Mouse (Mus musculus) erythroblast, embryonic 14.5 days (primary cell): Measurements from ENCODE around the gene Dus3l. TPM values are rescaled to one million over a fixed set of nuclear protein-coding genes. Genes with fewer than 3 reads are reported as not detected.
A peak's percentile ranks its signal among the peaks of the same experiment; 100 is the strongest.

Experiments
- H3K27me3 ChIP-seq: 2 replicates; pipeline ENCODE4 v1.6.1; 2012; ENCODE audit warnings: inconsistent platforms; ENCODE audit not compliant: control insufficient read depth
- H3K36me3 ChIP-seq: 2 replicates; pipeline ENCODE4 v1.6.1; 2012; ENCODE audit warnings: mild to moderate bottlenecking, inconsistent platforms; ENCODE audit not compliant: control insufficient read depth
- H3K4me1 ChIP-seq: 2 replicates; pipeline ENCODE4 v1.6.1; 2012; ENCODE audit warnings: inconsistent platforms; ENCODE audit not compliant: control insufficient read depth
- H3K4me3 ChIP-seq: replicated peaks from 2 replicates; pipeline ENCODE3; 2012; ENCODE audit warnings: moderate library complexity, mild to moderate bottlenecking, inconsistent platforms
- H3K9me3 ChIP-seq: 2 replicates; pipeline ENCODE4 v1.6.1; 2012; ENCODE audit warnings: low read length, inconsistent platforms, mixed read lengths; ENCODE audit not compliant: control insufficient read depth
- GATA1 ChIP-seq: IDR thresholded peaks from 2 replicates; pipeline ENCODE4 v1.6.1; 2012; ENCODE audit warnings: low read length, inconsistent platforms, mixed read lengths
- TAL1 ChIP-seq: IDR thresholded peaks from 3 replicates; pipeline ENCODE4 v1.6.1; 2012; ENCODE audit warnings: low read length, inconsistent platforms, mixed read lengths
- polyA plus RNA-seq: library from polyadenylated mRNA; stranded (reverse); fragments of >175 nt; gene quantifications from 2 replicates; pipeline ENCODE4 v1.2.3, GENCODE M21; 2012

Gene Dus3l
- polyA plus RNA-seq, 1 experiment: 2.7 TPM

GRCm38 (mm10) chr17:56769950-56770349 lies 5.4 kb downstream of the Dus3l start, which contains the start of gene Prr22:
Gene Prr22 (plus strand): TSS chr17:56770250.
- no peak for TF ChIP-seq TAL1
- no peak for TF ChIP-seq GATA1
- no peak within 1 kb of the TSS for H3K4me3 ChIP-seq
- H3K4me1 ChIP-seq: peaks cover 34% of the 10 kb centered on the region
- peaks cover 85% of the 10 kb centered on the region for H3K36me3 ChIP-seq
- H3K27me3 ChIP-seq: no peaks in the 10 kb centered on the region
- peaks cover 12% of the 10 kb centered on the region for H3K9me3 ChIP-seq

GRCm38 (mm10) chr17:56777568-56777967 lies 13.0 kb downstream of the Dus3l start:
- peaks cover 16% of the 10 kb centered on the region for H3K9me3 ChIP-seq
- peaks cover 21% of the 10 kb centered on the region for H3K4me1 ChIP-seq
- H3K4me3 ChIP-seq: no peak overlapping the region
- TF ChIP-seq GATA1 (no peak), TAL1 (no peak)
- peaks cover 92% of the 10 kb centered on the region for H3K36me3 ChIP-seq
- H3K27me3 ChIP-seq: peaks cover 3% of the 10 kb centered on the region; the same call in 1 of the 2 replicates

- Histone ChIP-seq H3K36me3 (peaks cover 95% of the 10 kb centered on the region), H3K27me3 (peaks cover 3% of the 10 kb centered on the region; the same call in 1 of the 2 replicates), H3K4me3 (no peak overlapping the region), H3K9me3 (peaks cover 16% of the 10 kb centered on the region), H3K4me1 (peaks cover 8% of the 10 kb centered on the region)
- no peak for TF ChIP-seq TAL1
- TF ChIP-seq GATA1: no peak
These were observed 14.3 kb downstream of the Dus3l start for GRCm38 (mm10) chr17:56778779-56779362.

- Histone ChIP-seq H3K27me3 (peaks cover 3% of the 10 kb centered on the region; the same call in 1 of the 2 replicates), H3K9me3 (peaks cover 12% of the 10 kb centered on the region), H3K36me3 (peaks cover 99% of the 10 kb centered on the region), H3K4me3 (no peak overlapping the region), H3K4me1 (no peaks in the 10 kb centered on the region; the same call in 1 of the 2 replicates)
- TF ChIP-seq TAL1 (no peak), GATA1 (no peak)
These were observed 15.9 kb downstream of the Dus3l start for GRCm38 (mm10) chr17:56780291-56780978.

- TF ChIP-seq GATA1 (no peak), TAL1 (no peak)
- Histone ChIP-seq H3K4me3 (no peak overlapping the region), H3K9me3 (no peaks in the 10 kb centered on the region), H3K27me3 (no peaks in the 10 kb centered on the region), H3K36me3 (peaks cover 97% of the 10 kb centered on the region), H3K4me1 (peaks cover 59% of the 10 kb centered on the region)
These were observed 24.3 kb downstream of the Dus3l start for GRCm38 (mm10) chr17:56788886-56789285.

GRCm38 (mm10) chr17:56789286-56789685 lies 24.7 kb downstream of the Dus3l start:
- no peak overlapping the region for H3K4me3 ChIP-seq
- H3K36me3 ChIP-seq: peaks cover 97% of the 10 kb centered on the region
- H3K9me3 ChIP-seq: no peaks in the 10 kb centered on the region
- H3K4me1 ChIP-seq: peaks cover 63% of the 10 kb centered on the region
- H3K27me3 ChIP-seq: no peaks in the 10 kb centered on the region
- TF ChIP-seq TAL1 (no peak), GATA1 (no peak)

GRCm38 (mm10) chr17:56792588-56792987 lies 28.0 kb downstream of the Dus3l start:
- Histone ChIP-seq H3K4me3 (no peak overlapping the region), H3K4me1 (peaks cover 72% of the 10 kb centered on the region), H3K9me3 (no peaks in the 10 kb centered on the region), H3K27me3 (no peaks in the 10 kb centered on the region), H3K36me3 (peaks cover 89% of the 10 kb centered on the region)
- TF ChIP-seq TAL1 (no peak), GATA1 (no peak)

GRCm38 (mm10) chr17:56793614-56794319 lies 29.2 kb downstream of the Dus3l start:
- H3K36me3 ChIP-seq: peaks cover 89% of the 10 kb centered on the region
- H3K4me3 ChIP-seq: peak overlapping the region; percentile 68
- H3K27me3 ChIP-seq: no peaks in the 10 kb centered on the region
- TF ChIP-seq GATA1 (peak; percentile 87), TAL1 (peak; percentile 97)
- H3K4me1 ChIP-seq: peaks cover 72% of the 10 kb centered on the region
- H3K9me3 ChIP-seq: no peaks in the 10 kb centered on the region

- peaks cover 34% of the 10 kb centered on the region for H3K4me1 ChIP-seq
- no peaks in the 10 kb centered on the region for H3K9me3 ChIP-seq
- TF ChIP-seq TAL1 (no peak), GATA1 (no peak)
- no peaks in the 10 kb centered on the region for H3K27me3 ChIP-seq
- H3K4me3 ChIP-seq: no peak overlapping the region
- H3K36me3 ChIP-seq: peaks cover 91% of the 10 kb centered on the region
These were observed 34.7 kb downstream of the Dus3l start for GRCm38 (mm10) chr17:56799276-56799675.
